Comparison of ENCODE assay signal across 24 mouse cellular contexts in the genomic region with DNA sequence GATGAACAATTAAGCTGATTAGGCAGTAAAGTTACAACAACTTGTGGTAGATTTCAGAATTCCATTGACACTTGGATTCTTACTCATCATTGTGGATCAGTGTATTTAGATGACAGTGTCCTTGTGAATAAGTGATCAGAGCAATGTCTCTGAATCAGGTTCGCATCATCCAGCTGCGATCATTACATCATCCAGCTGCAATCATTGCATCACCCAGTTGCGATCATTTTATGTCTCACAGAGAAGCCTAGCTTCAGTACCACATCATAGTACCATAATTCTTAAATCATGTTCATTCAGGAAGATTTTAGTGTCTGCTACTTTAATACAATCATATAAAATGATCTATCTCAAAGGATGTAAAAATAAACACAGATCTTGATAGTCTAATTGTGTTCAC.
"Had no signal": no experiment of that assay in that cellular context is flagged by ENCODE, and none has a peak within 500 bp of the region (broad histone marks: within the 10 kb centered on the region; RNA-seq: fewer than 3 reads in every experiment).

No protein-coding gene starts in this region.

- H3K27me3 ChIP-seq: embryonic facial prominence, embryonic 12.5 days; embryonic facial prominence, embryonic 13.5 days; embryonic facial prominence, embryonic 15.5 days; forebrain, embryonic 12.5 days; forebrain, embryonic 13.5 days; forebrain, embryonic 15.5 days had no signal

- DNase-seq: cerebellum, postnatal 10 days; cerebellum, postnatal 14 days; cerebellum, postnatal 25 days; cerebellum, postnatal 36 days; embryo, embryonic 11 days; forebrain, postnatal 0 days; gastrocnemius, adult 2 months; gastrocnemius, postnatal 10 days; gastrocnemius, postnatal 14 days; gastrocnemius, postnatal 25 days; gastrocnemius, postnatal 36 days; heart, adult 11 months; heart, adult 18-20 months; heart, adult 2 months had no signal

- H3K4me1 ChIP-seq: embryonic facial prominence, embryonic 10.5 days; embryonic facial prominence, embryonic 12.5 days; embryonic facial prominence, embryonic 13.5 days; embryonic facial prominence, embryonic 15.5 days; heart, embryonic 10.5 days had no signal

- H3K4me3 ChIP-seq: embryonic facial prominence, embryonic 10.5 days; embryonic facial prominence, embryonic 12.5 days; embryonic facial prominence, embryonic 13.5 days; embryonic facial prominence, embryonic 15.5 days; erythroblast, embryonic 14.5 days; forebrain, embryonic 12.5 days; forebrain, embryonic 13.5 days; forebrain, embryonic 15.5 days; gastrocnemius, adult 2 months; heart, adult 2 months; heart, embryonic 10.5 days had no signal

- H3K4me2 ChIP-seq: embryonic facial prominence, embryonic 12.5 days; embryonic facial prominence, embryonic 13.5 days; embryonic facial prominence, embryonic 15.5 days; forebrain, embryonic 12.5 days; forebrain, embryonic 13.5 days; forebrain, embryonic 15.5 days; heart, embryonic 11.5 days had no signal

- H3K27ac ChIP-seq: embryonic facial prominence, embryonic 10.5 days; embryonic facial prominence, embryonic 12.5 days; embryonic facial prominence, embryonic 13.5 days; embryonic facial prominence, embryonic 15.5 days; forebrain, embryonic 12.5 days; forebrain, embryonic 13.5 days; forebrain, embryonic 15.5 days; gastrocnemius, adult 2 months; heart, adult 2 months; heart, embryonic 10.5 days had no signal

- H3K9me3 ChIP-seq: embryonic facial prominence, embryonic 10.5 days; embryonic facial prominence, embryonic 12.5 days; embryonic facial prominence, embryonic 13.5 days; embryonic facial prominence, embryonic 15.5 days; forebrain, embryonic 12.5 days; forebrain, embryonic 13.5 days; forebrain, embryonic 15.5 days; heart, embryonic 10.5 days had no signal

- H3K36me3 ChIP-seq: embryonic facial prominence, embryonic 10.5 days; embryonic facial prominence, embryonic 12.5 days; embryonic facial prominence, embryonic 13.5 days; embryonic facial prominence, embryonic 15.5 days; forebrain, embryonic 12.5 days; forebrain, embryonic 15.5 days; heart, embryonic 10.5 days had no signal
